ENCODE assay signal across 7 mouse cellular contexts in genomic region chr17:79894971-79895882, GRCm38 (mm10). TPM values are rescaled to one million over a fixed set of nuclear protein-coding genes. Genes with fewer than 3 reads are reported as not detected.
DNase-seq lines count a peak whose midpoint lies in the region; ATAC-seq lines count a peak whose summit lies in the region.

No protein-coding gene starts in this region.

- peak overlapping the region; percentile 98 for H3K27ac ChIP-seq in intestine, embryonic 15.5 days
- peak overlapping the region; percentile 96 for H3K27ac ChIP-seq in midbrain, embryonic 10.5 days (replicated peaks)

- intact Hi-C loops in gastrocnemius, postnatal 36 days (cut with DNase I) = loop anchor here (5.0 kb wide), 1 partner anchor 107 kb away; no protein-coding TSS in a partner anchor
- intact Hi-C loops in left cerebral cortex, postnatal 36 days (cut with DNase I) = loop anchor here (10.0 kb wide), 2 partner anchors 100 to 280 kb away; no protein-coding TSS in a partner anchor

- peak overlapping the region; percentile 96 for H3K9ac ChIP-seq in intestine, embryonic 15.5 days

- peak; percentile 82 for DNase-seq in adipocyte (ENCODE audit: low spot score)
- DNase-seq in embryo, embryonic 11.5 days (ENCODE audit: low read depth, low spot score) = peak; percentile 37
- DNase-seq in gastrocnemius, postnatal 36 days = peak; percentile 59 to 69
- DNase-seq in left cerebral cortex, postnatal 36 days (ENCODE audit: low spot score in 2 of 2) = peak; percentile 64 to 68
- DNase-seq in midbrain, embryonic 10.5 days (ENCODE audit: low spot score) = peak; percentile 64
- DNase-seq in right cerebral cortex, postnatal 4 days = peak; percentile 62

- peak overlapping the region; percentile 67 for H3K4me2 ChIP-seq in intestine, embryonic 15.5 days (replicated peaks)

- peaks cover 7% of the 10 kb centered on the region; the same call in 1 of the 2 replicates for H3K4me1 ChIP-seq in intestine, embryonic 15.5 days (replicated peaks)
- peaks cover 41% of the 10 kb centered on the region for H3K4me1 ChIP-seq in midbrain, embryonic 10.5 days

- peak overlapping the region; percentile 84 for H3K4me3 ChIP-seq in intestine, embryonic 15.5 days (replicated peaks)
- H3K4me3 ChIP-seq in midbrain, embryonic 10.5 days = peak overlapping the region; percentile 97

- WGBS in intestine, embryonic 15.5 days = under 1% methylated on average over 92 of the region's 100 CpGs
- under 1% methylated on average over 99 of the region's 100 CpGs for WGBS in midbrain, embryonic 10.5 days

- no peaks in the 10 kb centered on the region for H3K27me3 ChIP-seq in intestine, embryonic 15.5 days (replicated peaks)
- peaks cover 27% of the 10 kb centered on the region for H3K27me3 ChIP-seq in midbrain, embryonic 10.5 days (ENCODE audit: low read depth, poor library complexity, severe bottlenecking)

- no peaks in the 10 kb centered on the region for H3K36me3 ChIP-seq in intestine, embryonic 15.5 days
- H3K36me3 ChIP-seq in midbrain, embryonic 10.5 days = no peaks in the 10 kb centered on the region

- peak; percentile 74 for ATAC-seq in intestine, embryonic 15.5 days

- H3K9me3 ChIP-seq in intestine, embryonic 15.5 days = no peaks in the 10 kb centered on the region
- no peaks in the 10 kb centered on the region for H3K9me3 ChIP-seq in midbrain, embryonic 10.5 days (replicated peaks)

RNA-seq across cellular contexts. Expression of gene Atl2, which starts 0.7 kb away (rescaled TPM):
- total RNA-seq in gastrocnemius, postnatal 36 days (2021) = 100 to 1,000 TPM; 105 to 113 TPM
- 42.6 and 43.9 TPM in 2 replicates for polyA plus RNA-seq in intestine, embryonic 15.5 days (2015; fragmentation: Nextera tagmentation; extraction: Ambion mirVana)
- 10 to 100 TPM; 61.8 to 75.2 TPM for total RNA-seq in left cerebral cortex, postnatal 36 days (2021)
- 36.2 and 37.7 TPM in 2 replicates for polyA plus RNA-seq in midbrain, embryonic 10.5 days (2016; fragmentation: Nextera tagmentation; extraction: Ambion mirVana)

Comparison
In these comparisons a context has a peak if more than half of its experiments do, and no peak if none do; other contexts are left out.
1. Peak in every context shown above with its lines: DNase-seq, ATAC-seq, H3K4me3 ChIP-seq and H3K27ac ChIP-seq.